Mouse (Mus musculus): ENCODE results near the gene Actl7a. TPM values are rescaled to one million over a fixed set of nuclear protein-coding genes. Genes with fewer than 3 reads are reported as not detected.
A peak's percentile ranks its signal among the peaks of the same experiment; 100 is the strongest.

Gene Actl7a
- polyA plus RNA-seq, 1 experiment from 2014 or later: not detected

GRCm38 (mm10) chr4:56746345-56746744, 3.1 kb downstream of the Actl7a start:
- Histone ChIP-seq H3K4me1 (ENCODE audit: control insufficient read depth, low read depth, low read length) (no peaks in the 10 kb centered on the region), H3K36me3 (ENCODE audit: control insufficient read depth, insufficient read depth) (peaks cover 12% of the 10 kb centered on the region; the same call in 1 of the 2 replicates), H3K9ac (ENCODE audit: low read depth, low read length) (no peak overlapping the region), H3K9me3 (replicated peaks; ENCODE audit: control insufficient read depth, low read length) (no peaks in the 10 kb centered on the region), H3K27me3 (ENCODE audit: control insufficient read depth, insufficient read depth, low read depth, low read length) (no peaks in the 10 kb centered on the region), H3K27ac (ENCODE audit: low read length) (no peak overlapping the region), H3K4me2 (ENCODE audit: low read depth, low read length) (no peak overlapping the region), H3K4me3 (ENCODE audit: low read depth, low read length) (no peak overlapping the region)
- no peak for ATAC-seq (ENCODE audit: low read depth)
- WGBS (ENCODE audit: insufficient replicate concordance): 76% methylated on average over 2 of the region's 2 CpGs

DNA sequence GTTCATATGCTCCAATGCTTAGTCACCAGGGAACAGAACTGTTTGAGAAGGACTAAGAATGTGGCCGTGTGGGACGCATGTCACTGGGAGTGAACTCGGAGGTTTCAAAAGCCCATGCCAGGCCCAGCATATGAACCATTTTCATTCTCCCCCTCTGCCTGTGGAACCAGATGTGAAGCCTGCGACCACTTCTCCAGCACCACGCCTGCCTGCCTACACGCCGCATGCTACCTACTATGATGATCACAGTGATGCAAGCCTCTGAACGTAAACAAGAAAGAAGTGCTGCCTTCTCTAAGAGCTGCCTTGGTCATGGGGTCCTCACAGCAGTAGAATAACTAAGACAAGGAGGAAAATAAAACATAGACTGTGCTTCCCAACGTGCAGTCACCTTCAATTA, 4.2 kb downstream of the Actl7a start:
- no peaks in the 10 kb centered on the region for H3K4me1 ChIP-seq (ENCODE audit: control insufficient read depth, low read depth, low read length)
- H3K4me2 ChIP-seq (ENCODE audit: low read depth, low read length): no peak overlapping the region
- WGBS (ENCODE audit: insufficient replicate concordance): 79% methylated on average over 9 of the region's 9 CpGs
- no peak overlapping the region for H3K9ac ChIP-seq (ENCODE audit: low read depth, low read length)
- H3K27me3 ChIP-seq (ENCODE audit: control insufficient read depth, insufficient read depth, low read depth, low read length): no peaks in the 10 kb centered on the region
- no peak overlapping the region for H3K27ac ChIP-seq (ENCODE audit: low read length)
- no peak overlapping the region for H3K4me3 ChIP-seq (ENCODE audit: low read depth, low read length)
- no peak for ATAC-seq (ENCODE audit: low read depth)
- H3K9me3 ChIP-seq (replicated peaks; ENCODE audit: control insufficient read depth, low read length): no peaks in the 10 kb centered on the region
- H3K36me3 ChIP-seq (ENCODE audit: control insufficient read depth, insufficient read depth): peaks cover 17% of the 10 kb centered on the region

- Histone ChIP-seq H3K4me3 (ENCODE audit: low read depth, low read length) (no peak overlapping the region), H3K9me3 (replicated peaks; ENCODE audit: control insufficient read depth, low read length) (no peaks in the 10 kb centered on the region), H3K4me2 (ENCODE audit: low read depth, low read length) (no peak overlapping the region), H3K36me3 (ENCODE audit: control insufficient read depth, insufficient read depth) (peaks cover 18% of the 10 kb centered on the region), H3K27me3 (ENCODE audit: control insufficient read depth, insufficient read depth, low read depth, low read length) (no peaks in the 10 kb centered on the region), H3K27ac (ENCODE audit: low read length) (no peak overlapping the region), H3K4me1 (ENCODE audit: control insufficient read depth, low read depth, low read length) (no peaks in the 10 kb centered on the region), H3K9ac (ENCODE audit: low read depth, low read length) (no peak overlapping the region)
- WGBS (ENCODE audit: insufficient replicate concordance): 75% methylated on average over 5 of the region's 5 CpGs
- ATAC-seq (ENCODE audit: low read depth): no peak
These were observed 12.8 kb downstream of the Actl7a start for GRCm38 (mm10) chr4:56756021-56756420.

GRCm38 (mm10) chr4:56756966-56757600, 13.9 kb downstream of the Actl7a start:
- Histone ChIP-seq H3K9ac (ENCODE audit: low read depth, low read length) (no peak overlapping the region), H3K4me2 (ENCODE audit: low read depth, low read length) (no peak overlapping the region; the same call in 1 of the 2 replicates), H3K36me3 (ENCODE audit: control insufficient read depth, insufficient read depth) (peaks cover 12% of the 10 kb centered on the region), H3K27me3 (ENCODE audit: control insufficient read depth, insufficient read depth, low read depth, low read length) (no peaks in the 10 kb centered on the region), H3K9me3 (replicated peaks; ENCODE audit: control insufficient read depth, low read length) (no peaks in the 10 kb centered on the region), H3K4me1 (ENCODE audit: control insufficient read depth, low read depth, low read length) (no peaks in the 10 kb centered on the region), H3K27ac (ENCODE audit: low read length) (no peak overlapping the region), H3K4me3 (ENCODE audit: low read depth, low read length) (peak overlapping the region; percentile 1; the same call in 1 of the 2 replicates)
- WGBS (ENCODE audit: insufficient replicate concordance): 73% methylated on average over 10 of the region's 10 CpGs
- ATAC-seq (ENCODE audit: low read depth): peak; percentile 75

DNA sequence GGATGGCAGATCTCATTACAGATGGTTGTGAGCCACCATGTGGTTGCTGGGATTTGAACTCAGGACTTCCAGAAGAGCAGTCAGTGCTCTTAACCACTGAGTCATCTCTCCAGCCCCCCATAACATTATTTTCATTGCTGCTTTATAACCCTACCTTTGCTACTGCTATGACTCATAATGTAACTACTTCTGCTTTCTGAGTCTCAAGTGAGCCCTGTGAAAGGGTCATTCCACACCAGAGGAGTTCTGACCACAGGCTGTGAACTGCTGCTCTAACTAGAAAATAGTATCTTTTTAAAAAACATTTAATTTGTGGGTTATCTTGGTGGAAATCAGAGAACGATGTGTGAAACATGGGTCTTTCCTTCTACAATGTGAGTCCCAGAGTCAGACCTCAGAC, 14.5 kb downstream of the Actl7a start:
- 0 out of 2 replicates have a peak, but pooled peaks have one; percentile 24 for ATAC-seq (ENCODE audit: low read depth)

GRCm38 (mm10) chr4:56767861-56768284, 24.7 kb downstream of the Actl7a start:
- 34% methylated on average over 5 of the region's 5 CpGs for WGBS (ENCODE audit: insufficient replicate concordance)
- Histone ChIP-seq H3K9me3 (replicated peaks; ENCODE audit: control insufficient read depth, low read length) (no peaks in the 10 kb centered on the region), H3K4me1 (ENCODE audit: control insufficient read depth, low read depth, low read length) (no peaks in the 10 kb centered on the region), H3K9ac (ENCODE audit: low read depth, low read length) (no peak overlapping the region), H3K4me2 (ENCODE audit: low read depth, low read length) (no peak overlapping the region), H3K36me3 (ENCODE audit: control insufficient read depth, insufficient read depth) (peaks cover 13% of the 10 kb centered on the region), H3K27ac (ENCODE audit: low read length) (no peak overlapping the region), H3K4me3 (ENCODE audit: low read depth, low read length) (no peak overlapping the region), H3K27me3 (ENCODE audit: control insufficient read depth, insufficient read depth, low read depth, low read length) (no peaks in the 10 kb centered on the region)
- ATAC-seq (ENCODE audit: low read depth): no peak

More for the DNA sequence above, 14.5 kb downstream of the Actl7a start:
- H3K27me3 ChIP-seq (ENCODE audit: control insufficient read depth, insufficient read depth, low read depth, low read length): no peaks in the 10 kb centered on the region
- no peaks in the 10 kb centered on the region for H3K4me1 ChIP-seq (ENCODE audit: control insufficient read depth, low read depth, low read length)
- WGBS (ENCODE audit: insufficient replicate concordance): 55% methylated on average over 1 of the region's 1 CpGs
- H3K4me3 ChIP-seq (ENCODE audit: low read depth, low read length): no peak overlapping the region
- H3K27ac ChIP-seq (ENCODE audit: low read length): no peak overlapping the region
- H3K9me3 ChIP-seq (replicated peaks; ENCODE audit: control insufficient read depth, low read length): no peaks in the 10 kb centered on the region
- no peak overlapping the region for H3K4me2 ChIP-seq (ENCODE audit: low read depth, low read length)
- no peak overlapping the region for H3K9ac ChIP-seq (ENCODE audit: low read depth, low read length)
- H3K36me3 ChIP-seq (ENCODE audit: control insufficient read depth, insufficient read depth): peaks cover 12% of the 10 kb centered on the region

- Histone ChIP-seq H3K4me1 (ENCODE audit: control insufficient read depth, low read depth, low read length) (no peaks in the 10 kb centered on the region), H3K36me3 (ENCODE audit: control insufficient read depth, insufficient read depth) (peaks cover 12% of the 10 kb centered on the region), H3K4me2 (ENCODE audit: low read depth, low read length) (no peak overlapping the region), H3K4me3 (ENCODE audit: low read depth, low read length) (no peak overlapping the region), H3K27ac (ENCODE audit: low read length) (no peak overlapping the region), H3K9me3 (replicated peaks; ENCODE audit: control insufficient read depth, low read length) (no peaks in the 10 kb centered on the region), H3K27me3 (ENCODE audit: control insufficient read depth, insufficient read depth, low read depth, low read length) (no peaks in the 10 kb centered on the region), H3K9ac (ENCODE audit: low read depth, low read length) (no peak overlapping the region)
- ATAC-seq (ENCODE audit: low read depth): no peak
- 70% methylated on average over 7 of the region's 7 CpGs for WGBS (ENCODE audit: insufficient replicate concordance)
These were observed 25.7 kb downstream of the Actl7a start for GRCm38 (mm10) chr4:56768913-56769312.

DNA sequence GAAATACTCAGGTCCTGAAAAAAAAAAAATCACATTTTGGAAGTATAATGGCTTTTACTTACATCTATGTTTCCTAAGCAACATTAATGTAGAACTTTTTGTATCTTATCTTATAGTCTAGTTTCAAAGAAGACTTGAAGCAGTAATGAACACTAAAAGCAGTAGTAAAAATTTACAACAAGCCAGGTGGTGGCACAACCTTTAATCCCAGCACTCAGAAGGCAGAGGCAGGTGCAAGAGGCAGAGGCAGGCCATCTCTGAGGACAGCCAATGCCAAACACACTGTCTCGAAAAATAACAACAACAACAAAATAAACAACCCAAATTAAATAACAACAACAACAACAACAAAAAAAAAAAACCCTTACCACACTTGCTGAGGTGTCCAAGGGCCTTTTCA, 27.9 kb downstream of the Actl7a start:
- no peak overlapping the region for H3K27ac ChIP-seq (ENCODE audit: low read length)
- peaks cover 13% of the 10 kb centered on the region for H3K36me3 ChIP-seq (ENCODE audit: control insufficient read depth, insufficient read depth)
- H3K4me3 ChIP-seq (ENCODE audit: low read depth, low read length): no peak overlapping the region
- WGBS (ENCODE audit: insufficient replicate concordance): 40% methylated on average over 1 of the region's 1 CpGs
- H3K9me3 ChIP-seq (replicated peaks; ENCODE audit: control insufficient read depth, low read length): no peaks in the 10 kb centered on the region
- H3K9ac ChIP-seq (ENCODE audit: low read depth, low read length): no peak overlapping the region
- H3K4me1 ChIP-seq (ENCODE audit: control insufficient read depth, low read depth, low read length): no peaks in the 10 kb centered on the region
- no peaks in the 10 kb centered on the region for H3K27me3 ChIP-seq (ENCODE audit: control insufficient read depth, insufficient read depth, low read depth, low read length)
- no peak for ATAC-seq (ENCODE audit: low read depth)
- H3K4me2 ChIP-seq (ENCODE audit: low read depth, low read length): no peak overlapping the region

DNA sequence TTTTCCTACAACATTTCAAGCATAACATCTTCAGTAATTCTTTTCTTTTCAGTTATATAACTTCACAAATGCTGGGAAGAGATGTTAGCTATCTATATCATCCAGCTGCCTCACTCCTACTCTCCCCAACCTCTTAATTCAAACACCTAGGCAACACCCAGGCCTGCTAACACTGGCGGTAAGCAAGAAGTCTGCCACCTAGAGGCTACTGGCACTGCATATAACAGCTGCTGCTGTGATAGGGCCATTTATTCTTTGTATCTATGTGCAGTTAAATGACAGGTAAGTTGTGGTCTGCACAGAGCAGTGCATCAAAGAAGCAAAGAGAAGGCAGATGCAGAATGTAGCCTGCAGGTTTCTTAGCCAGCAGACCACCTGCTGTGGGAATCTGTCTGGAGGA, 48.2 kb downstream of the Actl7a start:
- Histone ChIP-seq H3K4me3 (ENCODE audit: low read depth, low read length) (no peak overlapping the region), H3K4me2 (ENCODE audit: low read depth, low read length) (no peak overlapping the region), H3K9ac (ENCODE audit: low read depth, low read length) (no peak overlapping the region), H3K36me3 (ENCODE audit: control insufficient read depth, insufficient read depth) (peaks cover 40% of the 10 kb centered on the region), H3K4me1 (ENCODE audit: control insufficient read depth, low read depth, low read length) (no peaks in the 10 kb centered on the region), H3K27me3 (ENCODE audit: control insufficient read depth, insufficient read depth, low read depth, low read length) (no peaks in the 10 kb centered on the region), H3K27ac (ENCODE audit: low read length) (no peak overlapping the region), H3K9me3 (replicated peaks; ENCODE audit: control insufficient read depth, low read length) (no peaks in the 10 kb centered on the region)
- 30% methylated on average over 1 of the region's 1 CpGs for WGBS (ENCODE audit: insufficient replicate concordance)
- no peak for ATAC-seq (ENCODE audit: low read depth)
